Mouse (Mus musculus) kidney, adult 18-20 months (tissue): Measurements from ENCODE around the gene Nfia.

ENCODE experiments used
- DNase-seq: peaks from one replicate; pipeline ENCODE4 v3.0.0; 2021

The Nfia gene

GRCm38 (mm10) chr4:98089985-98090384 lies 317.5 kb downstream of the Nfia start:
- DNase-seq: no peak

- no peak for DNase-seq
Measured at GRCm38 (mm10) chr4:98090586-98090985, 318.1 kb downstream of the Nfia start.

GRCm38 (mm10) chr4:98091368-98091827 lies 318.9 kb downstream of the Nfia start:
- DNase-seq: peak; percentile 62

GRCm38 (mm10) chr4:98091901-98092472 lies 319.5 kb downstream of the Nfia start:
- no peak for DNase-seq

- DNase-seq: no peak
Measured at GRCm38 (mm10) chr4:98094112-98094805, 321.7 kb downstream of the Nfia start.

- no peak for DNase-seq
Measured at GRCm38 (mm10) chr4:98095060-98095459, 322.5 kb downstream of the Nfia start.

- no peak for DNase-seq
Measured at GRCm38 (mm10) chr4:98097013-98097566, 324.6 kb downstream of the Nfia start.

GRCm38 (mm10) chr4:98098663-98099062 lies 326.1 kb downstream of the Nfia start:
- DNase-seq: no peak

- no peak for DNase-seq
Measured at GRCm38 (mm10) chr4:98099433-98099832, 326.9 kb downstream of the Nfia start.

GRCm38 (mm10) chr4:98101153-98102096 lies 328.9 kb downstream of the Nfia start:
- DNase-seq: no peak

- peak; percentile 27 for DNase-seq
Measured at GRCm38 (mm10) chr4:98102625-98103336, 330.2 kb downstream of the Nfia start.

GRCm38 (mm10) chr4:98103337-98103666 lies 330.8 kb downstream of the Nfia start:
- no peak for DNase-seq

GRCm38 (mm10) chr4:98104161-98104560 lies 331.6 kb downstream of the Nfia start:
- DNase-seq: peak; percentile 32

- no peak for DNase-seq
Measured at GRCm38 (mm10) chr4:98104911-98105702, 332.6 kb downstream of the Nfia start.

GRCm38 (mm10) chr4:98105971-98106370 lies 333.4 kb downstream of the Nfia start:
- peak; percentile 61 for DNase-seq

- peak; percentile 26 for DNase-seq
Measured at GRCm38 (mm10) chr4:98106445-98107092, 334.0 kb downstream of the Nfia start.

- DNase-seq: no peak
Measured at GRCm38 (mm10) chr4:98107093-98107453, 334.5 kb downstream of the Nfia start.

- DNase-seq: no peak
Measured at GRCm38 (mm10) chr4:98107936-98108675, 335.6 kb downstream of the Nfia start.

- DNase-seq: no peak
Measured at GRCm38 (mm10) chr4:98108676-98109016, 336.1 kb downstream of the Nfia start.

GRCm38 (mm10) chr4:98109064-98109463 lies 336.5 kb downstream of the Nfia start:
- DNase-seq: peak; percentile 74

- DNase-seq: no peak
Measured at GRCm38 (mm10) chr4:98109911-98110310, 337.4 kb downstream of the Nfia start.
